Mouse (Mus musculus): ENCODE measurements around the gene Sys1.

- TF ChIP-seq CTCF (conservative IDR thresholded peaks at IDR 0.05; ENCODE audit: insufficient read depth, insufficient read length, low read depth, low read length) (no peak), POLR2A (IDR thresholded peaks at IDR 0.05; ENCODE audit: low read depth, low read length) (no peak)
These were observed 30.6 kb upstream of the Sys1 start for GRCm38 (mm10) chr2:164426121-164426520.
